Mouse (Mus musculus) thymus, adult 2 months (tissue): ENCODE results near the gene Myo9b. TPM values are rescaled to one million over a fixed set of nuclear protein-coding genes. Genes with fewer than 3 reads are reported as not detected.

Source experiments
- DNase-seq: peaks from one replicate; pipeline ENCODE4 v3.0.0; 2021
- H3K27ac ChIP-seq: fragments of 200-500 bp; 2 replicates; pipeline ENCODE4 v1.5.1; 2012; ENCODE audit warnings: low read length, control low read depth; ENCODE audit not compliant: control insufficient read depth, insufficient read depth
- H3K27me3 ChIP-seq: fragments of 200-500 bp; 2 replicates; pipeline ENCODE4 v1.6.1; 2012; ENCODE audit warnings: mild to moderate bottlenecking, low read length, moderate library complexity, mixed read lengths; ENCODE audit not compliant: control insufficient read depth, insufficient read depth
- H3K36me3 ChIP-seq: fragments of 200-500 bp; 2 replicates; pipeline ENCODE4 v1.6.1; 2012; ENCODE audit warnings: mild to moderate bottlenecking, low read length, moderate library complexity; ENCODE audit not compliant: control insufficient read depth, insufficient read depth
- H3K4me1 ChIP-seq: fragments of 200-500 bp; replicated peaks from 2 replicates; pipeline ENCODE4 v1.6.1; 2012; ENCODE audit warnings: low read length; ENCODE audit not compliant: control insufficient read depth, insufficient read depth
- H3K4me3 ChIP-seq: fragments of 200-500 bp; 2 replicates; pipeline ENCODE4 v1.5.1; 2012; ENCODE audit warnings: mild to moderate bottlenecking, low read length, control low read depth, moderate library complexity; ENCODE audit not compliant: control insufficient read depth, insufficient read depth
- CTCF ChIP-seq: fragments of 200-500 bp; IDR thresholded peaks from 2 replicates; pipeline ENCODE4 v1.5.1; 2012; ENCODE audit warnings: mild to moderate bottlenecking, control low read depth, low read length, moderate library complexity, borderline replicate concordance; ENCODE audit not compliant: control insufficient read depth, poor library complexity, insufficient read depth; ENCODE audit errors: extremely low read depth
- POLR2A ChIP-seq: fragments of 200-500 bp; IDR thresholded peaks from 2 replicates; pipeline ENCODE4 v1.6.1; 2012; ENCODE audit warnings: mild to moderate bottlenecking, low read length, control low read depth, moderate library complexity; ENCODE audit not compliant: control insufficient read depth, poor library complexity, insufficient read depth; ENCODE audit errors: extremely low read depth
- WGBS: fragments of 180-500 bp; shearing (Covaris S2); methylation state at CpG from one replicate; pipeline ENCODE4 v1.1.7; 2018; 5-methylcytosine and 5-hydroxymethylcytosine counted together
- polyA plus RNA-seq: library from polyadenylated mRNA; depleted of rRNA; stranded (reverse); fragments of >200 nt; gene quantifications from 2 replicates; pipeline ENCODE4 v1.2.3, GENCODE M21; 2012; rRNA removed

Gene Myo9b
- 82.5 and 90.7 TPM in 2 replicates for polyA plus RNA-seq

- no peaks in the 10 kb centered on the region for H3K36me3 ChIP-seq
- DNase-seq: peak; percentile 98
- H3K4me3 ChIP-seq: peak within 1 kb of the TSS; percentile 78
- H3K27me3 ChIP-seq: no peaks in the 10 kb centered on the region
- H3K27ac ChIP-seq: peak within 1 kb of the TSS; percentile 72
- H3K4me1 ChIP-seq: peaks cover 25% of the 10 kb centered on the region
- TF ChIP-seq CTCF: no peak; the same call in 1 of the 2 replicates
- TF ChIP-seq POLR2A: peak; percentile 51
- under 1% methylated on average over 84 of the region's 84 CpGs for WGBS
Observed at GRCm38 (mm10) chr8:71272286-71273150, at the start of gene Myo9b, which contains the start of gene Haus8. Gene Myo9b (plus strand): TSS chr8:71272714. Gene Haus8 (minus strand): TSS chr8:71272934.

GRCm38 (mm10) chr8:71224560-71224959 lies 48.0 kb upstream of the Myo9b start:
- H3K4me3 ChIP-seq: no peak overlapping the region
- peak; percentile 5 for DNase-seq
- TF ChIP-seq CTCF: no peak
- TF ChIP-seq POLR2A: no peak

GRCm38 (mm10) chr8:71242757-71243156 lies 29.8 kb upstream of the Myo9b start:
- TF ChIP-seq POLR2A: no peak
- TF ChIP-seq CTCF: no peak
- Histone ChIP-seq H3K27me3 (no peaks in the 10 kb centered on the region), H3K36me3 (no peaks in the 10 kb centered on the region), H3K4me3 (no peak overlapping the region), H3K4me1 (no peaks in the 10 kb centered on the region), H3K27ac (no peak overlapping the region)
- 94% methylated on average over 2 of the region's 2 CpGs for WGBS
- no peak for DNase-seq

More at GRCm38 (mm10) chr8:71224560-71224959, 48.0 kb upstream of the Myo9b start:
- Histone ChIP-seq H3K36me3 (no peaks in the 10 kb centered on the region), H3K4me1 (no peaks in the 10 kb centered on the region), H3K27ac (no peak overlapping the region), H3K27me3 (no peaks in the 10 kb centered on the region)
- WGBS: 45% methylated on average over 2 of the region's 2 CpGs

- no peaks in the 10 kb centered on the region for H3K27me3 ChIP-seq
- no peak overlapping the region for H3K27ac ChIP-seq
- H3K4me1 ChIP-seq: no peaks in the 10 kb centered on the region
- no peak overlapping the region for H3K4me3 ChIP-seq
- WGBS: 90% methylated on average over 1 of the region's 1 CpGs
- no peaks in the 10 kb centered on the region; the same call in 1 of the 2 replicates for H3K36me3 ChIP-seq
- no peak for DNase-seq
- TF ChIP-seq POLR2A (no peak), CTCF (no peak)
Observed at GRCm38 (mm10) chr8:71248203-71248602, 24.3 kb upstream of the Myo9b start.

- Histone ChIP-seq H3K36me3 (peaks cover 4% of the 10 kb centered on the region; the same call in 1 of the 2 replicates), H3K27ac (no peak overlapping the region), H3K4me1 (no peaks in the 10 kb centered on the region), H3K27me3 (no peaks in the 10 kb centered on the region), H3K4me3 (no peak overlapping the region)
- TF ChIP-seq CTCF (no peak), POLR2A (no peak)
- WGBS: 96% methylated on average over 3 of the region's 3 CpGs
- no peak for DNase-seq
Observed at GRCm38 (mm10) chr8:71256545-71257232, 15.8 kb upstream of the Myo9b start.

GRCm38 (mm10) chr8:71261234-71261633 lies 11.3 kb upstream of the Myo9b start:
- Histone ChIP-seq H3K36me3 (peaks cover 1% of the 10 kb centered on the region; the same call in 1 of the 2 replicates), H3K27me3 (no peaks in the 10 kb centered on the region), H3K4me1 (no peaks in the 10 kb centered on the region), H3K27ac (no peak overlapping the region), H3K4me3 (no peak overlapping the region)
- TF ChIP-seq CTCF (no peak), POLR2A (no peak)
- DNase-seq: peak; percentile 30
